Comparison of ENCODE assay signal across 9 mouse cellular contexts in genomic region chr7:13053501-13053900, GRCm38 (mm10). TPM values are rescaled to one million over a fixed set of nuclear protein-coding genes. Genes with fewer than 3 reads are reported as not detected.
DNase-seq lines count a peak whose midpoint lies in the region; ATAC-seq and TF ChIP-seq lines count a peak whose summit lies in the region.
"Had no signal": no experiment of that assay in that cellular context is flagged by ENCODE, and none has a peak within 500 bp of the region (broad histone marks: within the 10 kb centered on the region; RNA-seq: fewer than 3 reads in every experiment).

No protein-coding gene starts in this region.

- no peak overlapping the region for H3K27ac ChIP-seq in cerebellum, adult 2 months (ENCODE audit: insufficient read depth, low read length)
- peak overlapping the region; percentile 42; the same call in 1 of the 2 replicates for H3K27ac ChIP-seq in lung, embryonic 16.5 days (ENCODE audit: low read length)
- H3K27ac ChIP-seq in liver, embryonic 12.5 days = no peak overlapping the region

- TF ChIP-seq POLR2A in cerebellum, adult 2 months (IDR thresholded peaks at IDR 0.05; ENCODE audit: borderline replicate concordance, insufficient read depth, low read length) = no peak

- no peaks in the 10 kb centered on the region for H3K36me3 ChIP-seq in lung, embryonic 16.5 days (ENCODE audit: control insufficient read depth, insufficient read depth, low read length)
- no peaks in the 10 kb centered on the region for H3K36me3 ChIP-seq in liver, embryonic 12.5 days

- no peaks in the 10 kb centered on the region for H3K9me3 ChIP-seq in lung, embryonic 16.5 days (ENCODE audit: control insufficient read depth, low read length)
- no peaks in the 10 kb centered on the region for H3K9me3 ChIP-seq in liver, embryonic 12.5 days (replicated peaks)

- TF ChIP-seq CTCF in cerebellum, adult 2 months (IDR thresholded peaks at IDR 0.05; ENCODE audit: borderline replicate concordance, insufficient read depth, low read depth, low read length) = no peak

- DNase-seq in cerebellum, adult 2 months = peak; percentile 13 to 17
- DNase-seq in cerebellum, postnatal 36 days = no peak
- no peak for DNase-seq in lung, postnatal 25 days (ENCODE audit: low spot score)
- DNase-seq in spleen, postnatal 4 days (ENCODE audit: low spot score in 2 of 2) = no peak
- no peak for DNase-seq in lung, postnatal 4 days
- DNase-seq in yolk sac, embryonic 10.5 days (ENCODE audit: low spot score) = no peak

- no peak for ATAC-seq in lung, embryonic 16.5 days (ENCODE audit: low read depth)
- no peak for ATAC-seq in liver, embryonic 12.5 days

- H3K4me2 ChIP-seq in lung, embryonic 16.5 days (ENCODE audit: low read depth, low read length) = peak overlapping the region; percentile 73
- peak overlapping the region; percentile 79 for H3K4me2 ChIP-seq in liver, embryonic 12.5 days

- H3K27me3 ChIP-seq in cerebellum, adult 2 months (ENCODE audit: control insufficient read depth, insufficient read depth, low read length) = no peaks in the 10 kb centered on the region
- no peaks in the 10 kb centered on the region for H3K27me3 ChIP-seq in lung, embryonic 16.5 days (ENCODE audit: control insufficient read depth, insufficient read depth, low read depth, low read length)
- no peaks in the 10 kb centered on the region; the same call in 1 of the 2 replicates for H3K27me3 ChIP-seq in liver, embryonic 12.5 days (replicated peaks)

- peak overlapping the region; percentile 70; the same call in 1 of the 2 replicates for H3K9ac ChIP-seq in lung, embryonic 16.5 days (ENCODE audit: low read length)
- peak overlapping the region; percentile 67 for H3K9ac ChIP-seq in liver, embryonic 12.5 days

- no peaks in the 10 kb centered on the region for H3K4me1 ChIP-seq in cerebellum, adult 2 months (ENCODE audit: control insufficient read depth, insufficient read depth, low read length)
- H3K4me1 ChIP-seq in lung, embryonic 16.5 days (replicated peaks; ENCODE audit: control insufficient read depth, insufficient read depth, low read length) = 0 out of 2 replicates have a peak, but pooled peaks cover 5% of the 10 kb centered on the region
- H3K4me1 ChIP-seq in liver, embryonic 12.5 days = peaks cover 16% of the 10 kb centered on the region

- peak overlapping the region; percentile 94 for H3K4me3 ChIP-seq in cerebellum, adult 2 months (replicated peaks; ENCODE audit: insufficient read depth, low read depth, low read length)
- peak overlapping the region; percentile 58 for H3K4me3 ChIP-seq in lung, embryonic 16.5 days (ENCODE audit: low read length)
- H3K4me3 ChIP-seq in liver, embryonic 12.5 days = peak overlapping the region; percentile 62

- 98% methylated on average over 2 of the region's 2 CpGs for WGBS in cerebellum, adult 2 months
- whole genome bisulfite sequencing in lung, embryonic 16.5 days = 87% methylated on average over 2 of the region's 2 CpGs
- 84% methylated on average over 2 of the region's 2 CpGs for WGBS in liver, embryonic 12.5 days (ENCODE audit: insufficient replicate concordance)

RNA-seq across cellular contexts. Expression of gene Mzf1, which starts 1.1 kb away (rescaled TPM):
- polyA plus RNA-seq in cerebellum, adult 2 months (2012; rRNA removed) = 4.6 TPM in 2 replicates
- polyA plus RNA-seq in lung, embryonic 16.5 days (2015; fragmentation: Nextera tagmentation; extraction: Ambion mirVana) = 4.2 and 5.1 TPM in 2 replicates
- 0.77 and 1.4 TPM in 2 replicates for polyA plus RNA-seq in liver, embryonic 12.5 days (2016; fragmentation: Nextera tagmentation; extraction: Ambion mirVana)

RNA-seq across cellular contexts. Expression of gene Ube2m, which starts 15.4 kb away (rescaled TPM):
- 376 and 405 TPM in 2 replicates for polyA plus RNA-seq in cerebellum, adult 2 months (2012; rRNA removed)
- polyA plus RNA-seq in lung, embryonic 16.5 days (2015; fragmentation: Nextera tagmentation; extraction: Ambion mirVana) = 25.8 and 31.6 TPM in 2 replicates
- polyA plus RNA-seq in liver, embryonic 12.5 days (2016; fragmentation: Nextera tagmentation; extraction: Ambion mirVana) = 145 and 148 TPM in 2 replicates

RNA-seq across cellular contexts. Expression of gene Chmp2a, which starts 18.9 kb away (rescaled TPM):
- polyA plus RNA-seq in cerebellum, adult 2 months (2012; rRNA removed) = 258 and 264 TPM in 2 replicates
- polyA plus RNA-seq in lung, embryonic 16.5 days (2015; fragmentation: Nextera tagmentation; extraction: Ambion mirVana) = 157 and 173 TPM in 2 replicates
- 133 and 134 TPM in 2 replicates for polyA plus RNA-seq in liver, embryonic 12.5 days (2016; fragmentation: Nextera tagmentation; extraction: Ambion mirVana)

RNA-seq across cellular contexts. Expression of gene Vmn1r85, which starts 41.5 kb away (rescaled TPM):
- not detected in 2 replicates for polyA plus RNA-seq in cerebellum, adult 2 months (2012; rRNA removed)
- not detected in 2 replicates for polyA plus RNA-seq in lung, embryonic 16.5 days (2015; fragmentation: Nextera tagmentation; extraction: Ambion mirVana)
- polyA plus RNA-seq in liver, embryonic 12.5 days (2016; fragmentation: Nextera tagmentation; extraction: Ambion mirVana) = not detected in 2 replicates
- polyA plus RNA-seq: small intestine, adult 2 months had no signal

RNA-seq across cellular contexts. Expression of gene Zbtb45, which starts 43.7 kb away (rescaled TPM):
- polyA plus RNA-seq in cerebellum, adult 2 months (2012; rRNA removed) = 31.9 and 33.5 TPM in 2 replicates
- polyA plus RNA-seq in lung, embryonic 16.5 days (2015; fragmentation: Nextera tagmentation; extraction: Ambion mirVana) = 28.1 and 28.2 TPM in 2 replicates
- 16.2 and 20.0 TPM in 2 replicates for polyA plus RNA-seq in liver, embryonic 12.5 days (2016; fragmentation: Nextera tagmentation; extraction: Ambion mirVana)

Comparison
In these comparisons a context has a peak if more than half of its experiments do, and no peak if none do; other contexts are left out.
1. DNase-seq: peak in cerebellum, adult 2 months (2 of 2); none in cerebellum, postnatal 36 days (0 of 2), lung, postnatal 25 days (single experiment), spleen, postnatal 4 days (0 of 2), lung, postnatal 4 days (0 of 2) and yolk sac, embryonic 10.5 days (single experiment).
2. Peak in every context shown above with its lines, with median percentiles within 50 percentile points of each other: H3K4me3 ChIP-seq.